Mouse (Mus musculus) T-helper 2 cell (primary cell): ENCODE results near the gene Il23r.
"Not testable (repeated sequence)": the region's sequence is repeated elsewhere in the genome, so short reads cannot be mapped to it uniquely, and the experiment has no call there.

Source experiments
- in situ Hi-C: fragments of 300-600 bp; cut with MboI, MseI; formaldehyde crosslinking; loops from one replicate; pipeline ENCODE4 v1.15.1; 2025; ENCODE audit warnings: high pct_unique_total_duplicates

Gene Il23r

GRCm38 (mm10) chr6:67491755-67492154, at the start of gene Il23r:
Il23r (minus strand) TSS chr6:67491855.
- in situ Hi-C loops: no loop called here

- in situ Hi-C loops: no loop called here
Measured at GRCm38 (mm10) chr6:67535777-67536054, 44.1 kb upstream of the Il23r start, which contains the start of gene Tacstd2. Tacstd2 (minus strand) TSS chr6:67535796.

- in situ Hi-C loops: no loop called here
Measured at GRCm38 (mm10) chr6:67535005-67535776, 43.5 kb upstream of the Il23r start.

- in situ Hi-C loops: no loop called here
Measured at GRCm38 (mm10) chr6:67534191-67535004, 42.7 kb upstream of the Il23r start.

- in situ Hi-C loops: no loop called here
Measured at GRCm38 (mm10) chr6:67532665-67533440, 41.2 kb upstream of the Il23r start.

- in situ Hi-C loops: no loop called here
Measured at GRCm38 (mm10) chr6:67531822-67532162, 40.1 kb upstream of the Il23r start.

- in situ Hi-C loops: no loop called here
Measured at GRCm38 (mm10) chr6:67530992-67531821, 39.6 kb upstream of the Il23r start.

GRCm38 (mm10) chr6:67526356-67526755, 34.7 kb upstream of the Il23r start:
- in situ Hi-C loops: loop anchor here (5.0 kb wide), 1 partner anchor 49 kb away; no protein-coding TSS in a partner anchor

GRCm38 (mm10) chr6:67510752-67511151, 19.1 kb upstream of the Il23r start:
- in situ Hi-C loops: no loop called here

GRCm38 (mm10) chr6:67501938-67502337, 10.3 kb upstream of the Il23r start:
- in situ Hi-C loops: not testable (repeated sequence)

GRCm38 (mm10) chr6:67481012-67481411, 10.6 kb downstream of the Il23r start:
- in situ Hi-C loops: no loop called here

- in situ Hi-C loops: no loop called here
Measured at GRCm38 (mm10) chr6:67471242-67471641, 20.4 kb downstream of the Il23r start.

- in situ Hi-C loops: no loop called here
Measured at GRCm38 (mm10) chr6:67459424-67459823, 32.2 kb downstream of the Il23r start.

- in situ Hi-C loops: no loop called here
Measured at GRCm38 (mm10) chr6:67451330-67451729, 40.3 kb downstream of the Il23r start.

GRCm38 (mm10) chr6:67445866-67446265, 45.8 kb downstream of the Il23r start:
- in situ Hi-C loops: no loop called here

GRCm38 (mm10) chr6:67443124-67443523, 48.5 kb downstream of the Il23r start:
- in situ Hi-C loops: no loop called here

GRCm38 (mm10) chr6:67437814-67438385, 53.8 kb downstream of the Il23r start:
- in situ Hi-C loops: no loop called here

GRCm38 (mm10) chr6:67437028-67437427, 54.6 kb downstream of the Il23r start:
- in situ Hi-C loops: no loop called here

- in situ Hi-C loops: no loop called here
Measured at GRCm38 (mm10) chr6:67436295-67436694, 55.4 kb downstream of the Il23r start.

GRCm38 (mm10) chr6:67435711-67436110, 55.9 kb downstream of the Il23r start:
- in situ Hi-C loops: no loop called here
